Mouse (Mus musculus): ENCODE results near the gene Gm35549. TPM values are rescaled to one million over a fixed set of nuclear protein-coding genes. Genes with fewer than 3 reads are reported as not detected.

Gene Gm35549
- 0.34 TPM in 1 of 2 replicates, not detected in the other for polyA plus RNA-seq (2016; fragmentation: Nextera tagmentation; extraction: Ambion mirVana)

DNA sequence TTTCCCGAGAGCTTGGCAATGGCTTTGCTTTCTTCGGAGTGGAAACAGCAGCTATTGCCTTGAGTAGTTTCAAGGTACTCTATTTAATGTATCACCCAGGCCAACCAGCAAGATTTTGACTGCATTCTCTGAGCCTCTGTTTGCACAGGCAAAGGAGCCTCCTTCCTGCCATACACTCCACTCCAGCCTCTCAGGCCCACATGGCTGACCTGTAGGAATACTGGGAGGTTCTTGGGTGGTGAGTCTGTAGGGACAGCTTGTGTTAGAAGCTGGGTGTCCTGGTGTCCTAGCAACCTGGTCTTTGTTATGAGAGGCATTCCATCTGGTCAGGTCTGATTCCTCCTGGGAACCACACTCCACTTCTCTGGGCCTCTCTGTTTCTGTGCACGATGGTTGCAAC lies at the start of gene Gm35549:
TSS of gene Gm35549 (minus strand) at position 276 of the 400 bp plus-strand sequence.
- Histone ChIP-seq H3K4me1 (no peaks in the 10 kb centered on the region), H3K9ac (no peak within 1 kb of the TSS), H3K36me3 (peaks cover 6% of the 10 kb centered on the region; the same call in 1 of the 2 replicates), H3K4me2 (replicated peaks) (no peak within 1 kb of the TSS), H3K9me3 (no peaks in the 10 kb centered on the region), H3K27me3 (replicated peaks) (no peaks in the 10 kb centered on the region), H3K27ac (no peak within 1 kb of the TSS), H3K4me3 (no peak within 1 kb of the TSS)
- 85% methylated on average over 3 of the region's 3 CpGs for WGBS
- ATAC-seq (ENCODE audit: low FRiP score, low read depth), result no peak

GRCm38 (mm10) chr9:122886372-122887179 lies 42.7 kb upstream of the Gm35549 start:
- Histone ChIP-seq H3K27ac (no peak overlapping the region), H3K9ac (peak overlapping the region; percentile 60), H3K27me3 (replicated peaks) (no peaks in the 10 kb centered on the region; the same call in 1 of the 2 replicates), H3K9me3 (no peaks in the 10 kb centered on the region), H3K36me3 (peaks cover 5% of the 10 kb centered on the region; the same call in 1 of the 2 replicates), H3K4me3 (peak overlapping the region; percentile 55), H3K4me2 (replicated peaks) (peak overlapping the region; percentile 69), H3K4me1 (peaks cover 11% of the 10 kb centered on the region; the same call in 1 of the 2 replicates)
- WGBS, result 7% methylated on average over 54 of the region's 54 CpGs
- peak; percentile 83 for ATAC-seq (ENCODE audit: low FRiP score, low read depth)

DNA sequence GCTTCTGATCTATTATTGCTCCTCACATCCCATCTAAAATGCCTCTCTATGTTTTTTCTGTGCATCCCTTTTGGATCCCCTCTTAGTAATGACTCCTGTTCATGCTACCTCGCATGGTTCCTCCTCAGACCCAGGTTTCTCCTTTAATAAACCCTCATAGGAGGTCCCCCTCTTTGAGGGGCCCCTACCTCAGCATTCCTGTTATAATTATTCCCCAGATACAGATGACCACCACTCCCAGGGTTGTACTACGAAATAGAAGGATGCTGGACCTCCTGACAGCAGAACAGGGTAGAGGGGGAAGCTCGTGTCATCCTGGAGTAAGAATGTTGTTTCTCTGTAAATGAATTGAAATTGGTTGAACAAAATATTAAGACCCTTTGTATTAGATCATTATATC lies 41.5 kb upstream of the Gm35549 start, which contains the start of gene Zkscan7:
TSS of gene Zkscan7 (plus strand) at position 301 of the 400 bp plus-strand sequence.
- Histone ChIP-seq H3K36me3 (no peaks in the 10 kb centered on the region; the same call in 1 of the 2 replicates), H3K27me3 (replicated peaks) (no peaks in the 10 kb centered on the region; the same call in 1 of the 2 replicates), H3K4me1 (peaks cover 11% of the 10 kb centered on the region; the same call in 1 of the 2 replicates), H3K9ac (no peak within 1 kb of the TSS), H3K4me3 (peak within 1 kb of the TSS; percentile 55; the same call in 1 of the 2 replicates), H3K4me2 (replicated peaks) (peak within 1 kb of the TSS; percentile 69), H3K9me3 (no peaks in the 10 kb centered on the region), H3K27ac (no peak within 1 kb of the TSS)
- WGBS, result 88% methylated on average over 3 of the region's 3 CpGs
- ATAC-seq (ENCODE audit: low FRiP score, low read depth), result no peak

DNA sequence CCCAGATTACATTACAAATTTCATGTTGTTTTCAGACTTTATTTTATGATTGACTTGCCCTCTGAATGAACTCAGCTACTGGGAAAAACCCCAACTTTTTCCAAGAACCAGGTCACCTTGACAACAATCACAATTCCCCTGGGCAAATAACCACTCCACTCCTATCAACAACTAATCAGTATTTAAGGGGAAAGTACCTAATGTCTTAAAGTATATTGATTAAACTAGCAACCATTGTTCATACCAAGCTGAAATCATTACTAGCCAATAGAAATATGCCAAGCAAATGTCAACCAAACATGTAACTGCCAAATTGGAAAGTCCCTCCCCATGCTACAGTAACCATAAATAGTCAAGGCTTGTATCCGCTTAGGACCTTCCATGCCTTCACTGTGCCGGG lies 31.3 kb upstream of the Gm35549 start:
- no peak for ATAC-seq (ENCODE audit: low FRiP score, low read depth)
- no peaks in the 10 kb centered on the region for H3K27me3 ChIP-seq (replicated peaks)
- H3K9ac ChIP-seq, result no peak overlapping the region
- no peak overlapping the region for H3K4me3 ChIP-seq
- no peaks in the 10 kb centered on the region for H3K9me3 ChIP-seq
- H3K36me3 ChIP-seq, result no peaks in the 10 kb centered on the region; the same call in 1 of the 2 replicates
- no peaks in the 10 kb centered on the region for H3K4me1 ChIP-seq
- H3K27ac ChIP-seq, result no peak overlapping the region
- WGBS, result 86% methylated on average over 2 of the region's 2 CpGs
- no peak overlapping the region for H3K4me2 ChIP-seq (replicated peaks)

GRCm38 (mm10) chr9:122874653-122875052 lies 30.8 kb upstream of the Gm35549 start:
- H3K27ac ChIP-seq, result no peak overlapping the region
- no peak overlapping the region for H3K9ac ChIP-seq
- 76% methylated on average over 1 of the region's 1 CpGs for WGBS
- H3K4me2 ChIP-seq (replicated peaks), result no peak overlapping the region
- no peak overlapping the region for H3K4me3 ChIP-seq
- H3K27me3 ChIP-seq (replicated peaks), result no peaks in the 10 kb centered on the region
- H3K36me3 ChIP-seq, result no peaks in the 10 kb centered on the region; the same call in 1 of the 2 replicates
- H3K4me1 ChIP-seq, result no peaks in the 10 kb centered on the region
- ATAC-seq (ENCODE audit: low FRiP score, low read depth), result no peak
- H3K9me3 ChIP-seq, result no peaks in the 10 kb centered on the region

DNA sequence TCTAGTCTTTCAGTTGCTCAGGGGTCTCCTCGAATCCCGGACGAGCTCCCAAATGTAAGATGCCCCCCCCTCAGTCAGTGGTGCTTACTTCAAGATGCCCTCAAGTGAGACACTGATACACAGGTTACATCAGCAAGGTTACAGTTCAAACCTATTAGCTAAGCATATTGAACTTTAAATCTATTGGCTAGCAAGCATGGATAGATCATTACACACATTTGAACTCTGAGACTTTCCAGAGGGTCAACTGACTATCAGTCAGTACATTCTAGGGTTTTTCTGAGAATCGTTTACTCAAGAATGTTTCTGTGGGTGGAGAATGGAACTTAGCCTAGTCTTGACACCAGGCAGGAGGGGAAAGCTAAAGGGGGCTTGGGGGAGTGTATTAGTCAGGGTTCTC lies 28.8 kb upstream of the Gm35549 start:
- Histone ChIP-seq H3K36me3 (no peaks in the 10 kb centered on the region; the same call in 1 of the 2 replicates), H3K4me2 (replicated peaks) (no peak overlapping the region), H3K9ac (no peak overlapping the region), H3K27ac (no peak overlapping the region), H3K9me3 (no peaks in the 10 kb centered on the region), H3K4me3 (no peak overlapping the region), H3K27me3 (replicated peaks) (no peaks in the 10 kb centered on the region), H3K4me1 (no peaks in the 10 kb centered on the region)
- ATAC-seq (ENCODE audit: low FRiP score, low read depth), result no peak
- 86% methylated on average over 4 of the region's 4 CpGs for WGBS

- Histone ChIP-seq H3K27me3 (replicated peaks) (no peaks in the 10 kb centered on the region), H3K4me1 (peaks cover 13% of the 10 kb centered on the region), H3K9me3 (peaks cover 15% of the 10 kb centered on the region; the same call in 1 of the 2 replicates), H3K4me3 (peak overlapping the region; percentile 82; the same call in 1 of the 2 replicates), H3K36me3 (peaks cover 16% of the 10 kb centered on the region), H3K9ac (no peak overlapping the region), H3K4me2 (replicated peaks) (peak overlapping the region; percentile 72), H3K27ac (no peak overlapping the region)
- peak; percentile 39 for ATAC-seq (ENCODE audit: low FRiP score, low read depth)
- WGBS, result 92% methylated on average over 4 of the region's 4 CpGs
Measured at GRCm38 (mm10) chr9:122866192-122866591, 22.4 kb upstream of the Gm35549 start.

DNA sequence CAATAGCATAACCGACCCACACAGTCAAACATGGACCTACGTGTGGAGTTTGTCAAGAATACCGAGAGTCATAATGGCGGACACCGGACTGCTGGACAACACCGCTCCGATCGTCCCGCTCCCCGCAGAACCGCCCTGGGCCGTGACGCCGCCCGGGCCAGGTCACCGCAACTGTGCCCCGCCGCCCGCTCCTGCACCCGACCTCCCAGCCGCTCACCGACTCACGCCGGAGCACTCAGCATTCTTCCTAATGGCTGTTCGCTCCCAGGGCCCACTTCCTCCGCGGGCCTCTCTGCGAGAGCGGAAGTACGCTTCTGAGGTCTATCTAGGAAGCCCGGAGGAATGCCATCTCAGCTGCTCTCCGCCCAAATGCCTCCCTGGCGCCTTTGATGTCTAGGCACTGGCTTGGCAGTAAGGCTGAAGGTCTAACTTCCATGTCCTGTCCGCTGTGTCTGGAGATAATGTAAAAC lies 21.9 kb upstream of the Gm35549 start, which contains the start of gene Zfp445:
TSS of gene Zfp445 (minus strand) at position 310 of the 470 bp plus-strand sequence.
- Histone ChIP-seq H3K27me3 (replicated peaks) (no peaks in the 10 kb centered on the region), H3K4me1 (peaks cover 13% of the 10 kb centered on the region), H3K27ac (peak within 1 kb of the TSS; percentile 53), H3K9me3 (peaks cover 19% of the 10 kb centered on the region), H3K36me3 (peaks cover 21% of the 10 kb centered on the region), H3K4me2 (replicated peaks) (peak within 1 kb of the TSS; percentile 72), H3K9ac (peak within 1 kb of the TSS; percentile 86), H3K4me3 (peak within 1 kb of the TSS; percentile 82)
- 1% methylated on average over 34 of the region's 34 CpGs for WGBS
- ATAC-seq (ENCODE audit: low FRiP score, low read depth), result peak; percentile 94

DNA sequence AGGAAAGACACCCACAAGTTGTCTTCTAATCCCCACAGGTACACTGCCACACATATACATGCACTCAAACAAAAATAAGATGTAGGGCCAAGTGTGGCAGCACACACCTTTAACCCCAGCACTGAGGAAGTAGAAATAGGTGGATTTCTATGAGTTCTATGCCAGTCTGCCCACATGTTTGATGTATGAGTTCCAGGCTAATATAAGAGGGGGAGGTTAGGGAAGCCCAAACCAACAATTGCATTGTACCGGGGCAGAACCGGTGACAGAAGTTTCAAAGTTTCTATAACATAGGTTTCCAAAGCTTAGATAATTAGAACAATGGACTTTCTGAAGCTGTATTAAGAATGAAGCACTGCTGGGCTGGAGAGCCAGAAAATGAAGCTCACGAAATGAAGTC lies 21.0 kb upstream of the Gm35549 start:
- 63% methylated on average over 3 of the region's 3 CpGs for WGBS
- peak overlapping the region; percentile 86 for H3K9ac ChIP-seq
- H3K27me3 ChIP-seq (replicated peaks), result no peaks in the 10 kb centered on the region
- H3K36me3 ChIP-seq, result peaks cover 30% of the 10 kb centered on the region
- no peak overlapping the region for H3K27ac ChIP-seq
- H3K4me2 ChIP-seq (replicated peaks), result peak overlapping the region; percentile 72
- no peak for ATAC-seq (ENCODE audit: low FRiP score, low read depth)
- H3K4me1 ChIP-seq, result peaks cover 13% of the 10 kb centered on the region
- H3K9me3 ChIP-seq, result peaks cover 28% of the 10 kb centered on the region
- H3K4me3 ChIP-seq, result peak overlapping the region; percentile 82

DNA sequence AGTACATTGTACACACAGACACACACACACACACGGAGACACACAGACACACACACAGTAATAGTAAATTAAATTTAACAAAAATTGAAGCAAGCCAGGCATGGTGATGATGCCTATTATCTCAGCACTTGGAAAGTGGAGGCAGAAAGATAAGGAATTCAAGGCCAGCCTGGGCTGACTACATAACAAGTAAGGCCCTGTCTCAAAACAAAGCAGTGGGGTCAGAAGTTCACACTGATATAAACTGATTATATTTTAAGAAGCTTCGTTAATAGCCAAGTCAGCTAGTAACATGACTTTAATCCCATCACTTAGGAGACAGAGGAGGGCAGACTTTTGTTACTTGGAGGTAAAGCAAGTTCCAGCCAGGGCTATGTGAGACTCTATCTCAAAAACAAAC lies 19.9 kb upstream of the Gm35549 start:
- no peak for ATAC-seq (ENCODE audit: low FRiP score, low read depth)
- H3K4me1 ChIP-seq, result peaks cover 13% of the 10 kb centered on the region
- no peak overlapping the region for H3K9ac ChIP-seq
- no peak overlapping the region for H3K4me3 ChIP-seq
- H3K36me3 ChIP-seq, result peaks cover 40% of the 10 kb centered on the region
- peak overlapping the region; percentile 72; the same call in 1 of the 2 replicates for H3K4me2 ChIP-seq (replicated peaks)
- no peaks in the 10 kb centered on the region for H3K27me3 ChIP-seq (replicated peaks)
- WGBS, result 92% methylated on average over 2 of the region's 2 CpGs
- peaks cover 30% of the 10 kb centered on the region for H3K9me3 ChIP-seq
- no peak overlapping the region for H3K27ac ChIP-seq

GRCm38 (mm10) chr9:122860752-122861151 lies 16.9 kb upstream of the Gm35549 start:
- ATAC-seq (ENCODE audit: low FRiP score, low read depth), result no peak
- Histone ChIP-seq H3K4me2 (replicated peaks) (no peak overlapping the region), H3K9ac (no peak overlapping the region), H3K9me3 (peaks cover 20% of the 10 kb centered on the region), H3K36me3 (peaks cover 67% of the 10 kb centered on the region), H3K27me3 (replicated peaks) (no peaks in the 10 kb centered on the region), H3K4me1 (peaks cover 13% of the 10 kb centered on the region), H3K27ac (no peak overlapping the region), H3K4me3 (no peak overlapping the region)

DNA sequence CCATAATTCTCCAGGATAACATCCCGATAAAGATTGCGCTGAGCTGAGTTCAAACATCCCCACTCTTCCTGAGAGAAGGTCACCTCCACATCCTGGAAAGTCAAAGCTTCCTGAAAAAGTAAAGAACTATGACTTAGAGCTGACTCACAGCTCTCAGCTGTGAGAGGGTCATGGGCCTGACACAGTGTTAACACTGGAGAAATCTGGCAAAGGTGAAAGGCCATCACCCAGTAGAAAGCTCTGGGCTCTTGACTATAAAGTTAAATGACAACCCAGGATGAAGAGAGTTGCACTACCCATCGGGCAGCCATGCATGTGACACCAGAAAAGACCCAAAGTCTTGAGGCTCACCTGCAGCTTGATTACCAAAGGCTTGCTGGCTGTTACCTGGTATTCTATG lies 12.9 kb upstream of the Gm35549 start:
- Histone ChIP-seq H3K9me3 (peaks cover 19% of the 10 kb centered on the region), H3K27me3 (replicated peaks) (no peaks in the 10 kb centered on the region), H3K4me2 (replicated peaks) (no peak overlapping the region), H3K4me1 (no peaks in the 10 kb centered on the region), H3K27ac (no peak overlapping the region), H3K36me3 (peaks cover 93% of the 10 kb centered on the region), H3K9ac (no peak overlapping the region), H3K4me3 (no peak overlapping the region)
- 96% methylated on average over 3 of the region's 3 CpGs for WGBS
- ATAC-seq (ENCODE audit: low FRiP score, low read depth), result no peak

Data from neural tube, embryonic 12.5 days (tissue).